Mouse (Mus musculus): ENCODE measurements at regions not wholly inside any gene's neighbourhood (a gene's known extent, or its start where the extent isn't known, plus 50 kb on each side); places are given as distances from the start of the nearest gene placed in this dataset.

GRCm38 (mm10) chr16:76855797-76856196, 157.7 kb upstream of the Usp25 start:
- TF ChIP-seq CTCF (IDR thresholded peaks at IDR 0.05; ENCODE audit: extremely low read depth, insufficient read length, insufficient replicate concordance, low read depth, low read length) = no peak
- TF ChIP-seq POLR2A (IDR thresholded peaks at IDR 0.05; ENCODE audit: low read depth, low read length) = no peak
